Mouse (Mus musculus) intestine, postnatal 0 days (tissue): ENCODE measurements at regions not wholly inside any gene's neighbourhood (a gene's known extent, or its start where the extent isn't known, plus 50 kb on each side); places are given as distances from the start of the nearest gene placed in this dataset.

ENCODE experiments used
- ATAC-seq: fragments of 200-750 bp; cut with Nextera tagmentation; 2 replicates; pipeline ENCODE4 v1.8.0; 2017; ENCODE audit warnings: mild to moderate bottlenecking, moderate TSS enrichment, moderate library complexity
- H3K27ac ChIP-seq: fragments of 300-500 bp; sonication (generic); 2 replicates; pipeline ENCODE4 v1.5.1; 2014; ENCODE audit warnings: mild to moderate bottlenecking, low read depth, low read length, moderate library complexity
- H3K27me3 ChIP-seq: fragments of 300-500 bp; sonication (generic); replicated peaks from 2 replicates; pipeline ENCODE4 v1.6.1; 2014; ENCODE audit warnings: low read length, mixed read lengths; ENCODE audit not compliant: control insufficient read depth, insufficient read depth
- H3K36me3 ChIP-seq: fragments of 300-500 bp; sonication (generic); 2 replicates; pipeline ENCODE4 v1.6.1; 2014; ENCODE audit warnings: mild to moderate bottlenecking, moderate library complexity; ENCODE audit not compliant: control insufficient read depth, insufficient read depth
- H3K4me1 ChIP-seq: fragments of 300-500 bp; sonication (generic); replicated peaks from 2 replicates; pipeline ENCODE4 v1.6.1; 2014; ENCODE audit warnings: antibody characterized with exemption, low read length, mixed read lengths; ENCODE audit not compliant: control insufficient read depth, insufficient read depth
- H3K4me2 ChIP-seq: fragments of 300-500 bp; sonication (generic); replicated peaks from 2 replicates; pipeline ENCODE4 v1.6.1; 2014; ENCODE audit warnings: low read depth, mild to moderate bottlenecking, moderate library complexity
- H3K4me3 ChIP-seq: fragments of 300-500 bp; sonication (generic); 2 replicates; pipeline ENCODE4 v1.5.1; 2014; ENCODE audit warnings: low read depth, low read length
- H3K9ac ChIP-seq: fragments of 300-500 bp; sonication (generic); 2 replicates; pipeline ENCODE4 v1.6.1; 2014; ENCODE audit warnings: mild to moderate bottlenecking, low read depth, low read length
- H3K9me3 ChIP-seq: fragments of 300-500 bp; sonication (generic); 2 replicates; pipeline ENCODE4 v1.6.1; 2016; ENCODE audit warnings: mixed run types; ENCODE audit not compliant: control insufficient read depth
- CTCF ChIP-seq: sonication (generic); IDR thresholded peaks from 2 replicates; pipeline ENCODE4 v1.5.1; 2016; ENCODE audit warnings: low read depth, mild to moderate bottlenecking, control low read depth, antibody characterized with exemption, moderate library complexity
- WGBS: fragments of 180-500 bp; shearing (Covaris S2); extraction: QIAGEN DNeasy Blood & Tissue Kit; methylation state at CpG from one replicate; pipeline ENCODE4 v1.1.7; 2014; 5-methylcytosine and 5-hydroxymethylcytosine counted together

- H3K27ac ChIP-seq = no peak overlapping the region
- no peaks in the 10 kb centered on the region for H3K4me1 ChIP-seq
- no peak for ATAC-seq
- H3K4me3 ChIP-seq = no peak overlapping the region
- H3K36me3 ChIP-seq = no peaks in the 10 kb centered on the region
- 86% methylated on average over 8 of the region's 8 CpGs for WGBS
- H3K27me3 ChIP-seq = no peaks in the 10 kb centered on the region
- no peak overlapping the region for H3K4me2 ChIP-seq
- no peaks in the 10 kb centered on the region for H3K9me3 ChIP-seq
- TF ChIP-seq CTCF = no peak
- H3K9ac ChIP-seq = no peak overlapping the region
Measured at GRCm38 (mm10) chr14:28657216-28657615, 152.7 kb downstream of the Wnt5a start.

- 86% methylated on average over 5 of the region's 5 CpGs for WGBS
Measured at GRCm38 (mm10) chr14:28660872-28661588, 156.5 kb downstream of the Wnt5a start.

GRCm38 (mm10) chr14:28663316-28663715, 158.8 kb downstream of the Wnt5a start:
- Histone ChIP-seq H3K27me3 (no peaks in the 10 kb centered on the region), H3K4me2 (no peak overlapping the region), H3K36me3 (no peaks in the 10 kb centered on the region), H3K4me1 (no peaks in the 10 kb centered on the region), H3K4me3 (no peak overlapping the region), H3K9ac (no peak overlapping the region), H3K27ac (no peak overlapping the region), H3K9me3 (no peaks in the 10 kb centered on the region)
- TF ChIP-seq CTCF = no peak
- no peak for ATAC-seq
- 96% methylated on average over 1 of the region's 1 CpGs for WGBS

More at GRCm38 (mm10) chr14:28660872-28661588, 156.5 kb downstream of the Wnt5a start:
- Histone ChIP-seq H3K27me3 (no peaks in the 10 kb centered on the region), H3K36me3 (no peaks in the 10 kb centered on the region), H3K4me3 (no peak overlapping the region), H3K27ac (no peak overlapping the region), H3K4me1 (no peaks in the 10 kb centered on the region), H3K4me2 (no peak overlapping the region), H3K9me3 (no peaks in the 10 kb centered on the region), H3K9ac (no peak overlapping the region)
- TF ChIP-seq CTCF = no peak
- no peak for ATAC-seq

GRCm38 (mm10) chr14:28664121-28664520, 159.6 kb downstream of the Wnt5a start:
- no peak overlapping the region for H3K9ac ChIP-seq
- no peaks in the 10 kb centered on the region for H3K9me3 ChIP-seq
- no peak overlapping the region for H3K27ac ChIP-seq
- H3K4me3 ChIP-seq = no peak overlapping the region
- no peaks in the 10 kb centered on the region for H3K4me1 ChIP-seq
- no peak for TF ChIP-seq CTCF
- no peak for ATAC-seq
- 26% methylated on average over 7 of the region's 7 CpGs for WGBS
- H3K36me3 ChIP-seq = no peaks in the 10 kb centered on the region
- H3K27me3 ChIP-seq = no peaks in the 10 kb centered on the region
- no peak overlapping the region for H3K4me2 ChIP-seq

- H3K27me3 ChIP-seq = no peaks in the 10 kb centered on the region
- WGBS = 52% methylated on average over 5 of the region's 5 CpGs
- H3K4me3 ChIP-seq = no peak overlapping the region
- H3K27ac ChIP-seq = no peak overlapping the region
- no peak for TF ChIP-seq CTCF
- no peak overlapping the region for H3K4me2 ChIP-seq
- H3K9me3 ChIP-seq = no peaks in the 10 kb centered on the region
- no peak for ATAC-seq
- H3K36me3 ChIP-seq = no peaks in the 10 kb centered on the region
- H3K9ac ChIP-seq = no peak overlapping the region
- no peaks in the 10 kb centered on the region for H3K4me1 ChIP-seq
Measured at GRCm38 (mm10) chr14:28675476-28675875, 170.9 kb downstream of the Wnt5a start.

- no peak for ATAC-seq
- WGBS = 64% methylated on average over 2 of the region's 2 CpGs
- no peak for TF ChIP-seq CTCF
- Histone ChIP-seq H3K4me2 (no peak overlapping the region), H3K4me1 (no peaks in the 10 kb centered on the region), H3K36me3 (no peaks in the 10 kb centered on the region), H3K27me3 (no peaks in the 10 kb centered on the region), H3K9me3 (no peaks in the 10 kb centered on the region), H3K27ac (no peak overlapping the region), H3K4me3 (no peak overlapping the region), H3K9ac (no peak overlapping the region)
Measured at GRCm38 (mm10) chr14:28699780-28700179, 195.2 kb downstream of the Wnt5a start.
